Mouse (Mus musculus) lung, postnatal 0 days (tissue): ENCODE data around the gene Tas2r119.

Experiments used
- CTCF ChIP-seq: IDR thresholded peaks from 2 replicates; pipeline ENCODE4 v1.5.1; 2016; ENCODE audit warnings: antibody characterized with exemption, mild to moderate bottlenecking
- EP300 ChIP-seq: IDR thresholded peaks from 2 replicates; pipeline ENCODE4 v1.6.1; 2016; ENCODE audit warnings: antibody characterized with exemption, mild to moderate bottlenecking, control low read depth

DNA sequence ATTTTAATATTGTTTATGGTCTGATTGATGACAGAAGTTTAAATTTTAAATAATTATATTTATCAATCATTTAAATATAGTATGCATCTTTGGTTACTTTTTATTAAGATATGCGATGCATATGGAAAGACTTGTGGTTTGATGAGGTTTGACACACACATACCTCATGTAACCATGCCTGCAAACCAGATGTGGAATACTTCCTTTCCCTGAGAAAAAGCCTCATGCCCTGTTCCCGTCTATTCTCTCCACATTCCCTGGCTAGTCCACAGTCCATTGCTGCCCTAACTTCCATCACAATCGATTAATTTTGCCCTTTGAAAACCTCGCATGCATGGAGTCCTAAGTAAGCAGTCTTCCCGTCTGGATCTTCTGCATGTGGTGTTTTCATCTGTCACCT, 21.0 kb upstream of the Tas2r119 start:
- TF ChIP-seq CTCF (no peak), EP300 (no peak)
